Mouse (Mus musculus) lung, postnatal 0 days (tissue): ENCODE data around the gene Tiam2. TPM values are rescaled to one million over a fixed set of nuclear protein-coding genes. Genes with fewer than 3 reads are reported as not detected.

Source experiments
- ATAC-seq: fragments of 200-750 bp; cut with Nextera tagmentation; 2 replicates; pipeline ENCODE4 v1.8.0; 2017; ENCODE audit warnings: moderate library complexity
- DNase-seq: peaks from one replicate; pipeline ENCODE4 v3.0.0-alpha.2; 2016; ENCODE audit warnings: low spot score
- H3K27ac ChIP-seq: fragments of 300-500 bp; sonication (generic); 2 replicates; pipeline ENCODE4 v1.5.1; 2014; ENCODE audit warnings: antibody characterized with exemption, mild to moderate bottlenecking, low read length, mixed read lengths
- H3K27me3 ChIP-seq: fragments of 300-500 bp; sonication (generic); replicated peaks from 2 replicates; pipeline ENCODE4 v1.6.1; 2014; ENCODE audit warnings: low read length, mixed read lengths; ENCODE audit not compliant: insufficient read depth
- H3K36me3 ChIP-seq: fragments of 300-500 bp; sonication (generic); 2 replicates; pipeline ENCODE4 v1.6.1; 2014; ENCODE audit warnings: low read length, mixed read lengths; ENCODE audit not compliant: insufficient read depth
- H3K4me1 ChIP-seq: fragments of 300-500 bp; sonication (generic); 2 replicates; pipeline ENCODE4 v1.6.1; 2014; ENCODE audit warnings: antibody characterized with exemption, low read depth, low read length, mixed read lengths; ENCODE audit not compliant: insufficient read depth
- H3K4me2 ChIP-seq: fragments of 300-500 bp; sonication (generic); replicated peaks from 2 replicates; pipeline ENCODE4 v1.6.1; 2014; ENCODE audit warnings: low read depth, mild to moderate bottlenecking, low read length, moderate library complexity, mixed read lengths
- H3K4me3 ChIP-seq: fragments of 300-500 bp; sonication (generic); 2 replicates; pipeline ENCODE4 v1.5.1; 2014; ENCODE audit warnings: low read depth, low read length
- H3K9ac ChIP-seq: fragments of 300-500 bp; sonication (generic); replicated peaks from 2 replicates; pipeline ENCODE4 v1.6.1; 2014; ENCODE audit warnings: low read depth, mild to moderate bottlenecking
- H3K9me3 ChIP-seq: fragments of 300-500 bp; sonication (generic); 2 replicates; pipeline ENCODE4 v1.6.1; 2016; ENCODE audit warnings: low read length, mixed read lengths
- CTCF ChIP-seq: IDR thresholded peaks from 2 replicates; pipeline ENCODE4 v1.5.1; 2016; ENCODE audit warnings: antibody characterized with exemption, mild to moderate bottlenecking
- EP300 ChIP-seq: IDR thresholded peaks from 2 replicates; pipeline ENCODE4 v1.6.1; 2016; ENCODE audit warnings: antibody characterized with exemption, mild to moderate bottlenecking, control low read depth
- WGBS: fragments of 180-500 bp; shearing (Covaris S2); extraction: QIAGEN DNeasy Blood & Tissue Kit; methylation state at CpG from one replicate; pipeline ENCODE4 v1.1.7; 2014; 5-methylcytosine and 5-hydroxymethylcytosine counted together
- polyA plus RNA-seq: library from polyadenylated mRNA; unstranded; fragments of >200 nt; fragmentation: Nextera tagmentation; extraction: Ambion mirVana; gene quantifications from 2 replicates; pipeline ENCODE4 v1.2.1, GENCODE M21; 2015

Tiam2 gene
- polyA plus RNA-seq, 1 experiment from 2014 or later, result 2.4 TPM

- TF ChIP-seq EP300 (no peak), CTCF (no peak)
- H3K27ac ChIP-seq, result no peak overlapping the region
- no peaks in the 10 kb centered on the region for H3K9me3 ChIP-seq
- no peaks in the 10 kb centered on the region for H3K27me3 ChIP-seq
- ATAC-seq, result peak; percentile 16; the same call in 1 of the 2 replicates
- no peak overlapping the region for H3K4me2 ChIP-seq
- no peak overlapping the region for H3K9ac ChIP-seq
- H3K36me3 ChIP-seq, result no peaks in the 10 kb centered on the region
- DNase-seq, result no peak
- 58% methylated on average over 12 of the region's 12 CpGs for WGBS
- no peak overlapping the region for H3K4me3 ChIP-seq
- no peaks in the 10 kb centered on the region for H3K4me1 ChIP-seq
These were observed 70.5 kb downstream of the Tiam2 start for GRCm38 (mm10) chr17:3396881-3397281.

GRCm38 (mm10) chr17:3397836-3398235, 71.5 kb downstream of the Tiam2 start:
- Histone ChIP-seq H3K9me3 (no peaks in the 10 kb centered on the region), H3K9ac (no peak overlapping the region), H3K4me3 (no peak overlapping the region), H3K27ac (no peak overlapping the region), H3K4me2 (no peak overlapping the region), H3K27me3 (no peaks in the 10 kb centered on the region), H3K36me3 (no peaks in the 10 kb centered on the region), H3K4me1 (no peaks in the 10 kb centered on the region)
- TF ChIP-seq EP300, result no peak
- no peak for TF ChIP-seq CTCF
- DNase-seq (no peak), ATAC-seq (no peak)
- WGBS, result 71% methylated on average over 5 of the region's 5 CpGs

DNA sequence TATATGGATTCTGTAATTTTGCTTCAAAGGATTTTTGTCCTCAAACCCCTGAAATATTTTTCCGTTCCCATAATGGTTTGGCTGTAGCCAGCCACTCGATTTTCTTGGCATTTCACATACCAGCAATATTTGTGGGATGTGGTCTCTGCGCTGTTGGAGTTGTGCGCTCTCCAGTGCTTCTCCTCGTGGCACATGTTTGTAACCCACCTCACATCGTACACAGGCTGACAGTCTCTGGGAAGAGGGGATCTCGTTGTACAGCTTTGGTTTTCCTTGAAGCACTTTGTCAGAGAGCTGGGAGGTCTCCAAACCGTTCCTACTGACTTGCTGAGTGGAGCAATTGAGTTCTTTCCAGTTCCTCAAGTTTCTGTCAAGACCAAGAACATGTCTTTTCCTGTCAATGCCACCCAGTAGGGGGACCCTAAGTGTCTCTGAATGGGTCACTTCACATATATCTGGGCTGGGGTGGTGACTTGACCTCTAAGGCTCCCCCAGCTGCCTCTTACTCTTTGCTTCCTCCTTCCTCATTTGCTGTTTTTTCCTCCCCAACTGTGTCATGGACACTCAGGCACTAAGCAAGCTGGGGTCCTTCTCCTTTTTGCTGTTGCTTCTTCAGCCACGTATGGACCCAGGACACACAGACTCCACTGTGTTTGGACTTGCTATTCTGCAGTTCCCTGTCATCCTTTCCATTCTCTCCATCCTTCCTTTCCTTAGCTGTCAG, 79.1 kb downstream of the Tiam2 start:
- H3K9ac ChIP-seq, result no peak overlapping the region
- H3K36me3 ChIP-seq, result no peaks in the 10 kb centered on the region
- H3K27me3 ChIP-seq, result no peaks in the 10 kb centered on the region
- WGBS, result 63% methylated on average over 9 of the region's 9 CpGs
- no peak for DNase-seq
- H3K27ac ChIP-seq, result no peak overlapping the region
- TF ChIP-seq EP300 (no peak), CTCF (no peak)
- no peak for ATAC-seq
- H3K4me1 ChIP-seq, result no peaks in the 10 kb centered on the region
- no peaks in the 10 kb centered on the region for H3K9me3 ChIP-seq
- H3K4me3 ChIP-seq, result no peak overlapping the region
- H3K4me2 ChIP-seq, result no peak overlapping the region

- DNase-seq (no peak), ATAC-seq (no peak)
- Histone ChIP-seq H3K36me3 (no peaks in the 10 kb centered on the region), H3K27me3 (no peaks in the 10 kb centered on the region), H3K27ac (no peak overlapping the region), H3K4me2 (no peak overlapping the region), H3K4me3 (no peak overlapping the region), H3K9me3 (no peaks in the 10 kb centered on the region), H3K4me1 (no peaks in the 10 kb centered on the region), H3K9ac (no peak overlapping the region)
- no peak for TF ChIP-seq CTCF
- no peak for TF ChIP-seq EP300
- 23% methylated on average over 1 of the region's 1 CpGs for WGBS
These were observed 80.7 kb downstream of the Tiam2 start for GRCm38 (mm10) chr17:3407051-3407450.

DNA sequence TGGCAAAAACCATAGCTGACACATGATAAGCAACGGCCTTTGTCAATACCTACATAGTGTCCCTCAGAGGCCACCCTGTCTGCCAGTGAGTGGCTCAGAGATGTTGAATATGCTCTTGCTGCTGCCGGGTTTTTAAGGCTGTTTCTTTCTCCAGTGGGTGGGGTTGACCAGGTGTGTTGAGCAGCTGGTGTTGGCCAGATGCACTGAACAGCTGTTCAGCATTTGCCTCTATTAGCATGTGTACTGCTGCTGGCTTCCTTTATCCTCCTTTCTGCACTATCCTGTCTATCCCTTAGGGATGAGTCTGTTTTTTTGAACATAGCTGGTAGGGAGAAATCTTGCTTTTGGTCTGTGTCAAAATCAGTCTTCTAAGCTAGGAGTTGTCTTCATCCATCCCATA, 83.9 kb downstream of the Tiam2 start:
- Histone ChIP-seq H3K36me3 (no peaks in the 10 kb centered on the region), H3K27me3 (no peaks in the 10 kb centered on the region), H3K27ac (no peak overlapping the region), H3K4me2 (no peak overlapping the region), H3K9ac (no peak overlapping the region), H3K4me3 (no peak overlapping the region), H3K9me3 (no peaks in the 10 kb centered on the region), H3K4me1 (no peaks in the 10 kb centered on the region)
- ATAC-seq, result no peak
- DNase-seq, result no peak
- 56% methylated on average over 2 of the region's 2 CpGs for WGBS
- TF ChIP-seq EP300, result no peak
- no peak for TF ChIP-seq CTCF

GRCm38 (mm10) chr17:3412771-3413170, 86.4 kb downstream of the Tiam2 start:
- Histone ChIP-seq H3K4me2 (no peak overlapping the region), H3K36me3 (no peaks in the 10 kb centered on the region), H3K9ac (no peak overlapping the region), H3K4me3 (no peak overlapping the region), H3K27ac (no peak overlapping the region), H3K9me3 (no peaks in the 10 kb centered on the region), H3K27me3 (no peaks in the 10 kb centered on the region), H3K4me1 (no peaks in the 10 kb centered on the region)
- TF ChIP-seq CTCF, result no peak
- TF ChIP-seq EP300, result no peak
- WGBS, result 87% methylated on average over 4 of the region's 4 CpGs
- ATAC-seq, result no peak
- no peak for DNase-seq

- Histone ChIP-seq H3K4me3 (no peak overlapping the region), H3K9me3 (no peaks in the 10 kb centered on the region), H3K4me2 (no peak overlapping the region), H3K27me3 (no peaks in the 10 kb centered on the region), H3K9ac (no peak overlapping the region), H3K27ac (no peak overlapping the region), H3K4me1 (no peaks in the 10 kb centered on the region), H3K36me3 (no peaks in the 10 kb centered on the region)
- no peak for TF ChIP-seq EP300
- TF ChIP-seq CTCF, result no peak
- WGBS, result 61% methylated on average over 3 of the region's 3 CpGs
- DNase-seq (peak; percentile 58), ATAC-seq (peak; percentile 54)
These were observed 89.2 kb downstream of the Tiam2 start for GRCm38 (mm10) chr17:3415580-3415979.
